Mouse (Mus musculus) spleen, adult 2 months (tissue): Measurements from ENCODE around the gene Prkcq.

Source experiments
- CTCF ChIP-seq: fragments of 200-500 bp; IDR thresholded peaks from 2 replicates; pipeline ENCODE4 v1.5.1; 2011; ENCODE audit warnings: mild to moderate bottlenecking, inconsistent platforms; ENCODE audit not compliant: insufficient read depth, insufficient read length, insufficient replicate concordance; ENCODE audit errors: extremely low read depth
- POLR2A ChIP-seq: fragments of 200-500 bp; IDR thresholded peaks from 2 replicates; pipeline ENCODE4 v1.6.1; 2011; ENCODE audit warnings: low read depth, low read length, inconsistent platforms

DNA sequence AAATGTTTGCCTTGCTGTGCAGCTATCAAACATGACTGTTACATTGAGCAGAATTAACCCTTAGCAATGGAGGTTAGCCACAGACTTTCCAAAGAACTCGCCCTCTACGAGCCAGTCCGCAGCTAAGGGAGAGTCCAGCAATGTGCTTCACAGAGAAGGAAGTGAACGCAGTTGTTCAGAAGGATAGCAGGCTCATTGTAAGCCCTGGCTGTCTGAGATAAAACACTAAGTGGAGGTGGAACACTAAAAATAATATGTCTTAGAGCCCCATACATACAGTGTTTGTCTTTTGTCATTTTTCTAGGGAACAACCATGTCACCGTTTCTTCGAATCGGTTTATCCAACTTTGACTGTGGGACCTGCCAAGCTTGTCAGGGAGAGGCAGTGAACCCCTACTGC is 54.6 kb downstream of the Prkcq start:
- no peak for TF ChIP-seq CTCF
- TF ChIP-seq POLR2A, result no peak
